In the genomic region with DNA sequence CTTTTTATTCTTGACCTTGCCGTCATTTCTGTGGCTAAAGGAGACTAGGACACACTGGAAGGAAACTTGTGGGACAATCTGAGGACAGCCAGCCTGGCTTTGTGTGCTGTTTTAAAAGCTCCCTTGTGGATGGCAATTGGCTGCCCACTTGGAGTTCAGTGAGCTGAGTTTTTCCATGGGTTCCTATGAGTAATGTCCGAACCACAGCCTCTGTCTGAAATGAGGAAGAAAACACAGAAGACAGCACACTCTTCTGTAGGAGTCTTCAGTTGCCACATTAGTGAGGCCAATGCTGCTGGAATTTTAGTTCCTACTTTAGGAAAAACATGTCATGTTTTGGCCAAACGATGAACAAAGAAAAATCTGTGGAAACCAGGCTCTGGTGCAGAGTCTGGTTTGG, we compare ENCODE assay signal across 19 mouse cellular contexts.
DNase-seq lines count a peak whose midpoint lies in the region; ATAC-seq lines count a peak whose summit lies in the region.
"Had no signal": no experiment of that assay in that cellular context is flagged by ENCODE, and none has a peak within 500 bp of the region (broad histone marks: within the 10 kb centered on the region; RNA-seq: fewer than 3 reads in every experiment).

No protein-coding gene starts in this region.

- ATAC-seq in heart, embryonic 11.5 days (replicated peaks; ENCODE audit: insufficient number of reproducible peaks, low FRiP score, low TSS enrichment) = no peak
- peak; percentile 45; the same call in 1 of the 2 replicates for ATAC-seq in granulocyte monocyte progenitor cell, adult 5-6 weeks (replicated peaks; ENCODE audit: poor library complexity, severe bottlenecking)
- ATAC-seq: forebrain, embryonic 13.5 days; hindbrain, embryonic 16.5 days had no signal

- no peak overlapping the region for H3K4me2 ChIP-seq in heart, embryonic 11.5 days
- H3K4me2 ChIP-seq: embryonic facial prominence, embryonic 12.5 days; forebrain, embryonic 13.5 days; heart, embryonic 15.5 days had no signal

- no peak for DNase-seq in heart, postnatal 14 days
- DNase-seq in 3T3-L1 (ENCODE audit: low read depth, low spot score) (peak; percentile 48), 416B (ENCODE audit: low read depth) (peak; percentile 75)
- no peak for DNase-seq in adrenal gland, postnatal 4 days (ENCODE audit: low spot score in 2 of 2)
- DNase-seq in left cerebral cortex, postnatal 14 days (ENCODE audit: low spot score in 2 of 2) = no peak
- DNase-seq: adrenal gland, adult 2 months; adrenal gland, postnatal 25 days; cerebellum, adult 2 months; cerebellum, postnatal 10 days; gastrocnemius, postnatal 36 days; heart, adult 2 months; kidney, adult 11 months; kidney, adult 9 months had no signal

- no peak overlapping the region for H3K9ac ChIP-seq in heart, embryonic 11.5 days (ENCODE audit: low read depth, low read length)
- H3K9ac ChIP-seq: embryonic facial prominence, embryonic 12.5 days; forebrain, embryonic 13.5 days; heart, embryonic 15.5 days had no signal

- intact Hi-C loops in heart, postnatal 14 days (cut with DNase I) = no loop called here
- intact Hi-C loops in left cerebral cortex, postnatal 14 days (cut with DNase I) = no loop called here

- no peak overlapping the region for H3K4me3 ChIP-seq in heart, embryonic 11.5 days (ENCODE audit: low read depth, low read length)
- H3K4me3 ChIP-seq: embryonic facial prominence, embryonic 12.5 days; forebrain, embryonic 13.5 days; heart, adult 2 months; heart, embryonic 15.5 days had no signal

- WGBS in heart, embryonic 11.5 days (ENCODE audit: insufficient replicate concordance) = 76% methylated on average over 3 of the region's 3 CpGs

- H3K4me1 ChIP-seq in heart, embryonic 11.5 days (ENCODE audit: control insufficient read depth, insufficient read depth, low read length) = 0 out of 2 replicates have a peak, but pooled peaks cover 4% of the 10 kb centered on the region
- H3K4me1 ChIP-seq: embryonic facial prominence, embryonic 12.5 days had no signal

- 0 out of 2 replicates have a peak overlapping the region, but pooled peaks have one; percentile 3 for H3K27ac ChIP-seq in heart, embryonic 11.5 days (ENCODE audit: low read depth, low read length)
- H3K27ac ChIP-seq: embryonic facial prominence, embryonic 12.5 days; forebrain, embryonic 13.5 days; heart, adult 2 months; heart, embryonic 15.5 days had no signal

- H3K9me3 ChIP-seq in heart, embryonic 11.5 days (replicated peaks; ENCODE audit: control insufficient read depth, low read length) = no peaks in the 10 kb centered on the region
- H3K9me3 ChIP-seq: embryonic facial prominence, embryonic 12.5 days; forebrain, embryonic 13.5 days; heart, embryonic 15.5 days had no signal

- no peaks in the 10 kb centered on the region for H3K27me3 ChIP-seq in heart, embryonic 11.5 days (ENCODE audit: control insufficient read depth, insufficient read depth, low read length)
- H3K27me3 ChIP-seq: embryonic facial prominence, embryonic 12.5 days; forebrain, embryonic 13.5 days; heart, embryonic 15.5 days had no signal

- no peaks in the 10 kb centered on the region for H3K36me3 ChIP-seq in heart, embryonic 11.5 days (ENCODE audit: control insufficient read depth, insufficient read depth, low read length)
- H3K36me3 ChIP-seq: embryonic facial prominence, embryonic 12.5 days; heart, embryonic 15.5 days had no signal

Comparison
In these comparisons a context has a peak if more than half of its experiments do, and no peak if none do; other contexts are left out.
1. DNase-seq: peak in 3T3-L1 (single experiment) and 416B (single experiment); none in heart, postnatal 14 days (0 of 2), adrenal gland, postnatal 4 days (0 of 2) and left cerebral cortex, postnatal 14 days (0 of 2).